13 mouse cellular contexts compared by ENCODE assay signal in genomic region chr12:73020422-73020821, GRCm38 (mm10). TPM values are rescaled to one million over a fixed set of nuclear protein-coding genes. Genes with fewer than 3 reads are reported as not detected.
"Had no signal": no experiment of that assay in that cellular context is flagged by ENCODE, and none has a peak within 500 bp of the region (broad histone marks: within the 10 kb centered on the region; RNA-seq: fewer than 3 reads in every experiment).

No protein-coding gene starts in this region.

- H3K4me3 ChIP-seq: heart, embryonic 10.5 days; hindbrain, embryonic 13.5 days; hindbrain, embryonic 15.5 days; intestine, embryonic 15.5 days; limb, embryonic 13.5 days; liver, embryonic 13.5 days; liver, embryonic 15.5 days had no signal

- H3K4me1 ChIP-seq: hindbrain, embryonic 13.5 days; hindbrain, embryonic 15.5 days; intestine, embryonic 15.5 days; liver, embryonic 13.5 days; liver, embryonic 15.5 days had no signal

- H3K4me2 ChIP-seq: hindbrain, embryonic 13.5 days; hindbrain, embryonic 15.5 days; intestine, embryonic 15.5 days; limb, embryonic 13.5 days; liver, embryonic 11.5 days; liver, embryonic 13.5 days; liver, embryonic 15.5 days had no signal

- H3K27me3 ChIP-seq: hindbrain, embryonic 15.5 days; intestine, embryonic 15.5 days; liver, embryonic 13.5 days; liver, embryonic 15.5 days had no signal

- H3K9ac ChIP-seq: hindbrain, embryonic 13.5 days; hindbrain, embryonic 15.5 days; intestine, embryonic 15.5 days; limb, embryonic 13.5 days; liver, embryonic 13.5 days; liver, embryonic 15.5 days had no signal

- ATAC-seq: hindbrain, postnatal 0 days; intestine, embryonic 15.5 days; intestine, postnatal 0 days had no signal

- H3K27ac ChIP-seq: heart, embryonic 10.5 days; hindbrain, embryonic 13.5 days; hindbrain, embryonic 15.5 days; hindbrain, postnatal 0 days; intestine, embryonic 15.5 days; limb, embryonic 13.5 days; liver, embryonic 13.5 days; liver, embryonic 15.5 days had no signal

- H3K36me3 ChIP-seq: heart, embryonic 10.5 days; hindbrain, embryonic 13.5 days; hindbrain, embryonic 15.5 days; intestine, embryonic 15.5 days; limb, embryonic 13.5 days; liver, embryonic 13.5 days; liver, embryonic 15.5 days had no signal

- H3K9me3 ChIP-seq: heart, embryonic 10.5 days; hindbrain, embryonic 13.5 days; hindbrain, embryonic 15.5 days; intestine, embryonic 15.5 days; limb, embryonic 13.5 days; liver, embryonic 13.5 days; liver, embryonic 15.5 days had no signal

RNA-seq across cellular contexts. Expression of gene Six1, which starts 33.3 kb away (rescaled TPM):
- total RNA-seq: hematopoietic stem cell, adult 5-6 weeks had no signal
- polyA plus RNA-seq: inflammation-experienced regulatory T-cells, adult 6 months; intestine, postnatal 0 days; large intestine, adult 2 months had no signal
